Mouse (Mus musculus) C2C12 (cell line): ENCODE measurements around the gene Mlkl.
"Not testable (repeated sequence)": the region's sequence is repeated elsewhere in the genome, so short reads cannot be mapped to it uniquely, and the experiment has no call there.

ENCODE experiments used
- CEBPB ChIP-seq: IDR thresholded peaks from one replicate; pipeline ENCODE4 v1.6.1; 2011; ENCODE audit warnings: low read depth, mild to moderate bottlenecking, control low read depth, moderate library complexity
- CTCF ChIP-seq: IDR thresholded peaks from one replicate; pipeline ENCODE4 v1.5.1; 2011; ENCODE audit not compliant: control insufficient read depth, insufficient read depth, insufficient read length
- FOSL1 ChIP-seq: IDR thresholded peaks from one replicate; pipeline ENCODE4 v1.8.0; 2011; ENCODE audit warnings: mild to moderate bottlenecking, low read length; ENCODE audit not compliant: poor library complexity, insufficient read depth, severe bottlenecking
- MAX ChIP-seq: IDR thresholded peaks from one replicate; pipeline ENCODE4 v1.6.1; 2011; ENCODE audit warnings: mild to moderate bottlenecking, control low read depth
- MYOD1 ChIP-seq: IDR thresholded peaks from one replicate; pipeline ENCODE4 v1.6.1; 2011; ENCODE audit warnings: low read depth; ENCODE audit not compliant: control insufficient read depth, insufficient read length
- MYOG ChIP-seq: IDR thresholded peaks from one replicate; pipeline ENCODE4 v1.6.1; 2011; ENCODE audit not compliant: control insufficient read depth, insufficient read length; ENCODE audit errors: extremely low read depth
- USF1 ChIP-seq: IDR thresholded peaks from one replicate; pipeline ENCODE4 v1.6.1; 2011; ENCODE audit warnings: low read depth, mild to moderate bottlenecking, control low read depth, moderate library complexity

GRCm38 (mm10) chr8:111313961-111314360 is 24.0 kb downstream of the Mlkl start:
- not testable (repeated sequence) for TF ChIP-seq CTCF, USF1, FOSL1, MAX, MYOG, CEBPB, MYOD1
